Mouse (Mus musculus) midbrain, embryonic 16.5 days (tissue): ENCODE data around the gene Pno1. TPM values are rescaled to one million over a fixed set of nuclear protein-coding genes. Genes with fewer than 3 reads are reported as not detected.

ENCODE experiments used
- ATAC-seq: fragments of 200-750 bp; cut with Nextera tagmentation; 2 replicates; pipeline ENCODE4 v1.8.0; 2017; ENCODE audit warnings: moderate TSS enrichment
- H3K27ac ChIP-seq: fragments of 300-500 bp; sonication (generic); 2 replicates; pipeline ENCODE4 v1.5.1; 2014; ENCODE audit warnings: mild to moderate bottlenecking, low read length, mixed read lengths
- H3K27me3 ChIP-seq: fragments of 300-500 bp; sonication (generic); 2 replicates; pipeline ENCODE4 v1.6.1; 2014; ENCODE audit warnings: low read depth, low read length, mixed read lengths; ENCODE audit not compliant: control insufficient read depth, insufficient read depth
- H3K36me3 ChIP-seq: fragments of 300-500 bp; sonication (generic); 2 replicates; pipeline ENCODE4 v1.6.1; 2014; ENCODE audit warnings: mild to moderate bottlenecking, low read length, moderate library complexity, mixed read lengths; ENCODE audit not compliant: control insufficient read depth, insufficient read depth
- H3K4me1 ChIP-seq: fragments of 300-500 bp; sonication (generic); 2 replicates; pipeline ENCODE4 v1.6.1; 2014; ENCODE audit warnings: mild to moderate bottlenecking, low read length, mixed read lengths; ENCODE audit not compliant: control insufficient read depth, insufficient read depth
- H3K4me2 ChIP-seq: fragments of 300-500 bp; sonication (generic); 2 replicates; pipeline ENCODE4 v1.6.1; 2014; ENCODE audit warnings: mild to moderate bottlenecking, low read length, mixed read lengths
- H3K4me3 ChIP-seq: fragments of 300-500 bp; sonication (generic); 2 replicates; pipeline ENCODE4 v1.5.1; 2014; ENCODE audit warnings: low read depth, mild to moderate bottlenecking, low read length, moderate library complexity, mixed read lengths
- H3K9ac ChIP-seq: fragments of 300-500 bp; sonication (generic); 2 replicates; pipeline ENCODE4 v1.6.1; 2014; ENCODE audit warnings: low read depth, low read length, mixed read lengths
- H3K9me3 ChIP-seq: fragments of 300-500 bp; sonication (generic); replicated peaks from 2 replicates; pipeline ENCODE4 v1.6.1; 2014; ENCODE audit warnings: mild to moderate bottlenecking, low read length, mixed read lengths; ENCODE audit not compliant: control insufficient read depth, poor library complexity, severe bottlenecking
- WGBS: fragments of 180-500 bp; shearing (Covaris S2); extraction: QIAGEN DNeasy Blood & Tissue Kit; methylation state at CpG from one replicate; pipeline ENCODE4 v1.1.7; 2014; 5-methylcytosine and 5-hydroxymethylcytosine counted together
- polyA plus RNA-seq: library from polyadenylated mRNA; unstranded; fragments of >200 nt; fragmentation: Nextera tagmentation; extraction: Ambion mirVana; gene quantifications from 2 replicates; pipeline ENCODE4 v1.2.1, GENCODE M21; 2015

Gene Pno1
- polyA plus RNA-seq, 1 experiment from 2014 or later = 40.9 TPM

DNA sequence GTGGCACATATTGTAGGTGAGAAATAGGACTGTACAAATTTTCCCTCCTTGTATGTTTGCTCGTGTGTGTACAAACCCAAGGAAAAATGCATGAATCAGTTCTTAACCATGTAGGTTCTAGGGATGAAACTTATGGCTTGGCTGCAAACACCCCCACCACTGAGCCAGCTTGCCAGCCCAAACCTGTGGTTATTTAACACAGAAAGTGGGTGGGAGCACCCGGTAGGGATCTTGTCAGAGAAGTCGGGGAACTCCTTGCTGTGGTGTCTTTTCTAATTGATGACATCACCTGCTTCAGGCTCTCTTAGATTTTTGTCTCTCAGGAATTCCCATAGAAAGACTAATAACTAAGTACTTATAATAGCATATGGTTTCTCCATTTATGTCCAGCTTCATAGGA lies 23.7 kb downstream of the Pno1 start:
- Histone ChIP-seq H3K4me2 (no peak overlapping the region), H3K27me3 (no peaks in the 10 kb centered on the region), H3K4me1 (no peaks in the 10 kb centered on the region; the same call in 1 of the 2 replicates), H3K9ac (no peak overlapping the region), H3K4me3 (no peak overlapping the region), H3K9me3 (no peaks in the 10 kb centered on the region), H3K27ac (no peak overlapping the region), H3K36me3 (no peaks in the 10 kb centered on the region)
- WGBS = 83% methylated on average over 3 of the region's 3 CpGs
- ATAC-seq = no peak

DNA sequence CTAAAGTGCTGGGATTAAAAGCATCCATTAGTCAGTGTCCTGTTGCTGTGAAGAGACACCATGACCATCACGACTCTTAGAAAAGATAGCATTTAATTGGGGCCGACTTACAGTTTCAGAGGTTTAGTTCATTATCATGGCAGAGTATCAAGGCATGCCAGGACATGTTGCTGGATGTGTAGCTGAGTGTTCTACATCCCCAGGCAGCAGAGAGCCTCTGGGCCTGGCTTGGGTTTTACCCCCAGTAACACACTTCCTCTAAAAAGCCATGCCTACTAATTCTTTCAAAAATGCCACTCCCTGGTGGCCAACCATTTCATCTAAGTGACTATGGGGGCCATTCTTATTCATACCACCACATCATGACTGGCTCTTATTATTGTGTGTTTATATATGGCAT lies 28.2 kb downstream of the Pno1 start:
- no peak overlapping the region for H3K9ac ChIP-seq
- H3K4me3 ChIP-seq = no peak overlapping the region
- no peaks in the 10 kb centered on the region for H3K9me3 ChIP-seq
- no peaks in the 10 kb centered on the region for H3K36me3 ChIP-seq
- ATAC-seq = no peak
- H3K27me3 ChIP-seq = no peaks in the 10 kb centered on the region
- no peak overlapping the region for H3K4me2 ChIP-seq
- WGBS = 97% methylated on average over 2 of the region's 2 CpGs
- no peak overlapping the region for H3K27ac ChIP-seq
- H3K4me1 ChIP-seq = peaks cover 2% of the 10 kb centered on the region; the same call in 1 of the 2 replicates

DNA sequence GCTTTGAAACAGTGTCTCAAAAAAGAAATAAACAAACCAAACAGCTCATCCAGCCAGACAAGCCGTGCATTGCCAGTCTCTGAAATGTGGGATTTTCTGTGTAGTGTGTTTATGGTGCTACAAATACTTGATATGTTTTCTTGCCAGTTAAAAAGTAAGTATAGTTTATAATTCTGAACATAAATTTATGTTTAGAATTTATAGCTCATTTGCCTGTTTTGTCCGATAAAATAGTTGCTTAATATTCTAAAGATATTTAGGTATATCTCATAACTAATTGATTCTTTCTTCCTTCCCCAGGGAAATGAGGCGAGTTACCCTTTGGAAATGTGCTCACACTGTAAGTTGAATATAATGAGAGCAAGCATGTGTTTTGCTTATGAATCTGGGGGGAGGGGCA lies 29.6 kb downstream of the Pno1 start, which contains the start of gene Wdr92:
TSS of gene Wdr92 (plus strand) at position 301 of the 400 bp plus-strand sequence.
- peaks cover 2% of the 10 kb centered on the region; the same call in 1 of the 2 replicates for H3K4me1 ChIP-seq
- H3K27ac ChIP-seq = no peak within 1 kb of the TSS
- WGBS = 64% methylated on average over 3 of the region's 3 CpGs
- H3K27me3 ChIP-seq = no peaks in the 10 kb centered on the region
- no peak for ATAC-seq
- H3K4me3 ChIP-seq = no peak within 1 kb of the TSS
- no peak within 1 kb of the TSS for H3K9ac ChIP-seq
- H3K4me2 ChIP-seq = no peak within 1 kb of the TSS
- no peaks in the 10 kb centered on the region for H3K9me3 ChIP-seq
- H3K36me3 ChIP-seq = no peaks in the 10 kb centered on the region

DNA sequence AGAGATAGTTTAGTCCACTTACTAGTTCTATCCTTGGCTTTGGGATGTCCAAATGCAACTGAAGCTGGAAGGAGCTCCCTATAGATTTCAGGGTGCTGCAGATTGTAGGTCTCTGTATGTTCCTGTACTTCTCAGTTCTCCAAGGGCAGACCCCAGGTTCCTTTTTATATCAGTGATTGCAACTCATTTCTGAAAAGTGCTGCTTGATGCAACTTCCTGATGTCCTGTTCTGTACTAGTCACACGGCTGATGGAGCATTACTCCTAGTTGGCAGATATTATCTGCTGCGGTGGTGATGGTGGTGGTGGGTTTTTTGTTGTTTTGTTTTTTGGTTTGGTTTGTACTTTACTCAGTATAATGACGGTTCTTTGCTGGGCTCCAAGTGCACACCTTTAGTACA lies 30.6 kb downstream of the Pno1 start:
- Histone ChIP-seq H3K27me3 (no peaks in the 10 kb centered on the region), H3K9ac (no peak overlapping the region), H3K27ac (no peak overlapping the region), H3K36me3 (no peaks in the 10 kb centered on the region), H3K4me3 (no peak overlapping the region), H3K4me1 (peaks cover 2% of the 10 kb centered on the region; the same call in 1 of the 2 replicates), H3K4me2 (no peak overlapping the region), H3K9me3 (no peaks in the 10 kb centered on the region)
- no peak for ATAC-seq
- 92% methylated on average over 3 of the region's 3 CpGs for WGBS

DNA sequence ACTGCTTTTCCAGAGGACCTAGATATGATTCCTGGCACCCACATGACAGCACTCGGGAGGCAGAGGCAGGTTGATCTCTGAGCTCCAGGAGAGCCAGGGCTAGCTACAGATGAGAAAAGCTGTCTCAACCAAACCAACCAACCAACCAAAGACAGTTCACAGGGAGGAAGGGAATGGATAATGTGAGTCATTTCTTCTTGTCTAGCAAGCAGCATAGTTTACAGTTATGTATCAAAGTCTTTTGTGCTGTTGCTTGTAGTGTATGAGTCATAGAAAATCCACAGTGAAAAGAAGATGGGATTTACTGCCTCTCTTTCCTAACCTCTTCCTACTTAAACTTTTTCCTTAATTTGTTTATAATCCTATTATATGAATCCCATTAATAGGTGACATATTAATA lies 34.7 kb downstream of the Pno1 start:
- no peak for ATAC-seq
- Histone ChIP-seq H3K4me3 (no peak overlapping the region), H3K27me3 (no peaks in the 10 kb centered on the region), H3K4me1 (peaks cover 4% of the 10 kb centered on the region; the same call in 1 of the 2 replicates), H3K9me3 (no peaks in the 10 kb centered on the region), H3K36me3 (no peaks in the 10 kb centered on the region), H3K27ac (no peak overlapping the region), H3K4me2 (no peak overlapping the region), H3K9ac (no peak overlapping the region)
- WGBS = 97% methylated on average over 1 of the region's 1 CpGs

DNA sequence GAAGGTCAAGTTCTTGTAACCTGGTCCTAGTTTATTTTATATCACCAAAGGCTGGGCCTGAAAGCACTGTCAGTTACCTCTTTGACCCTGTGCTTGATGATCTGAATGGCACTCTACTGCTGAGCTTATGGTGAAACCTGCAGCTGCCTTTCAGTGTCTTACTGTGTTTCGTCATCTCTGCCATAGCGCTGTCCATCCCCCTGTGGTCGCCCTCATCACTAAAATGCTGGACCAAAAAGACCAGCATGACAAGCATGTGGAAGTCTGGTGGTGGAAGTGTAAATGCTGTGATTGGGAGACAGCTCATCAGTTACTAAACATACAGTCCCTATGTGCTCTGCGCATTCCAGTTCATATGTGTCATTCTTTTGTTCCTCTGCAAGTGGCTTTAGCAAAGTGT lies 39.1 kb downstream of the Pno1 start:
- no peak overlapping the region for H3K27ac ChIP-seq
- WGBS = 93% methylated on average over 4 of the region's 4 CpGs
- no peaks in the 10 kb centered on the region for H3K9me3 ChIP-seq
- H3K9ac ChIP-seq = no peak overlapping the region
- no peak overlapping the region for H3K4me3 ChIP-seq
- H3K36me3 ChIP-seq = no peaks in the 10 kb centered on the region
- H3K4me2 ChIP-seq = no peak overlapping the region
- no peak for ATAC-seq
- H3K27me3 ChIP-seq = no peaks in the 10 kb centered on the region
- peaks cover 6% of the 10 kb centered on the region; the same call in 1 of the 2 replicates for H3K4me1 ChIP-seq

DNA sequence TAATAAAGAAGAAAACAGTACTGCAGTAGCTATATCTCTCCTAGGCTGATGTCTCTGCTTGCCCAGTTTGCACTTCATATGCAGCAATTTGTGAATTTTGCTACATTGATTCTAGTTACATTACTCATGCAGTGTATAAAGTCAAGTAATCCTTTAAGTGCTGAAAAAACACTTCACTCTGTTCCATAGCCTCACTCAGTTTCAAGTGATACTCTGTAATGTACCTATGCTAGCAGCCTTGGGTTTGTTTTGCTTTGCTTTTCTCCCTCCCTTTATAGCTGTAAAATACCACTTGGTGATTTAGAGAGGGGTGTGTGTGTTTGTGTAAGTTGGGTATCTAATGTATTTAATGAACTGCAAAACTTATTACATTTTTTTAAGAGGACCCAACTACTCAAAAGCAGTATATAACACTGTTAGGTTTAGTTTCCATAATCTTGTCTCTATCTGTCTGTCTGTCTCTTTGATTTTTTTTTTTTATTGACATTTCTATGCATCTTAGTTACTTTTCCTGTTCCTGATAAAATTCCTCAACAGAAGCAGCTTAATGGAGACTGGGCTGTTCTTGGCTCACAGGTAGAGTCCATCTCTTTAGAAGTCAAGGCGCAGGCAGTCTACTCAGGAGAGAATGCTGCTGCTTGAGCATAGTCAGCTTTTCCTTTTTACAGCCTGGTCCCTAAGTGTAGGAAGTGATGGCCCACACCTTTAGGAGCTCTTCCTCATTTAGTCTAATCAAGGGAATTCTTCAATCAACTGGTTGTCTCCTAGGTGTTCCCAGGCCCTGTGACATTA lies 40.2 kb downstream of the Pno1 start:
- no peak for ATAC-seq
- no peak overlapping the region for H3K4me2 ChIP-seq
- WGBS = 94% methylated on average over 1 of the region's 1 CpGs
- H3K36me3 ChIP-seq = no peaks in the 10 kb centered on the region
- H3K27me3 ChIP-seq = no peaks in the 10 kb centered on the region
- no peak overlapping the region for H3K9ac ChIP-seq
- H3K27ac ChIP-seq = no peak overlapping the region
- H3K9me3 ChIP-seq = no peaks in the 10 kb centered on the region
- peaks cover 6% of the 10 kb centered on the region; the same call in 1 of the 2 replicates for H3K4me1 ChIP-seq
- H3K4me3 ChIP-seq = no peak overlapping the region

DNA sequence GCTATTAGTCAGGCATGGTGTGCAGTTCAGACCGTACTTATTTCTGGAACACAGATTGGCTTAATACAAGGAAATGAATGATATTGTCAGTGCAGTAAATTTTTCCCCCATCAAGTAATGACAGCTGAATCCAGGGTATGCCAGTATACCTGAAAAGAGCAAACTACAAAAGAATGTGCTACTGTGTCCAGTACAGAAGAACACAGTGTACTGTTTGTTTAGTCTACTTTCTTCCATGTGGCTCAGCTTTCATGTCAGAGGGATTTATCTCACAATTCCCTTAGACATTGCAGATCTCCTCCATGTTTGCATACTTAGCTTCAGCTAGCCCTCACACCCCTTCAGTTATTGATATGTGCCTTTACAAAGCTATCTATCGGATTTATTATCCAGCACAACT lies 42.1 kb downstream of the Pno1 start:
- H3K27ac ChIP-seq = no peak overlapping the region
- H3K27me3 ChIP-seq = no peaks in the 10 kb centered on the region
- no peak overlapping the region for H3K4me2 ChIP-seq
- ATAC-seq = no peak
- no peak overlapping the region for H3K9ac ChIP-seq
- no peaks in the 10 kb centered on the region for H3K36me3 ChIP-seq
- H3K4me3 ChIP-seq = no peak overlapping the region
- WGBS = 85% methylated on average over 2 of the region's 2 CpGs
- no peaks in the 10 kb centered on the region for H3K9me3 ChIP-seq
- peaks cover 14% of the 10 kb centered on the region for H3K4me1 ChIP-seq

DNA sequence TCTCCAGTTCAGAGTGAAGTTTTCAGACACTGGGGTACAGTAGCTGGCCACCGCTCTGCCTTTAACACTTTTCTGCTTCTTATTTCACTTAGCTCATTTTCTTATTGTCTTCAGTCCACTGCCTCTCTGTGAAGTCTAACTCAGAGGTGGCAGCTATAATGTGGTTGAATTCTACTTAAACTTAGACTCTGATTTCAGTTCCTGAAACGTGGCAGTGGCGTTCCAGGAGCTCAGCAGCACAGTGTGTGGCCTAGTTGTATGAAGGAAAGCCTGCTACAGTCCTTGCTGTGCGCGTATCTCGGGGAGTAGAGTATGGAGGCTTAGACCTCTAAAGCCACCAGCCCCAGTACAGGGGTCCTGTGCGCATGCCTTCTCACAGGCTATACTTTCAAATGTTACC lies 44.7 kb downstream of the Pno1 start:
- WGBS = 90% methylated on average over 7 of the region's 7 CpGs
- no peak overlapping the region for H3K4me3 ChIP-seq
- ATAC-seq = no peak
- H3K36me3 ChIP-seq = no peaks in the 10 kb centered on the region
- H3K27ac ChIP-seq = no peak overlapping the region
- no peak overlapping the region for H3K4me2 ChIP-seq
- H3K27me3 ChIP-seq = no peaks in the 10 kb centered on the region
- H3K9me3 ChIP-seq = no peaks in the 10 kb centered on the region
- no peak overlapping the region for H3K9ac ChIP-seq
- peaks cover 28% of the 10 kb centered on the region for H3K4me1 ChIP-seq
